Mouse (Mus musculus): ENCODE measurements at regions not wholly inside any gene's neighbourhood (a gene's known extent, or its start where the extent isn't known, plus 50 kb on each side); places are given as distances from the start of the nearest gene placed in this dataset.

DNA sequence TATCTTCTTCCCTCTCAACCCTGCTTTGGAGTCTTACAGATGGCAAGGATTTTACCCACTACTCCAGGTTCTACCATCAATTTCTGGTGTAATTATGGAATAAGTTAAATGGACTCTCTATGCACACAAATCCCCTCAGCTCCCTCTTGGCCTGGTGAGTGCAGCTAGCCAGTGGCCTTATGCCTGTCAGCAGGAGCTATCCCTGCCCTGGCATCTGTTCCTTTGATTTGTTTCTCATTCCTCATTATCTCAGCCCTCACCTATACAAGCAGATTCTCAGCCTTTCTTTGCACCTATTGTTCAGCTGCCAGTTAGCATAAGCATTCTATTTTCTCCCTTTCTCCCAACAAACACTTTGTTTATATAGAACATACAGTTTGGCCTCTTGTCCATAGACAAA lies 150.3 kb downstream of the Rnf152 start:
- no peak for DNase-seq

DNA sequence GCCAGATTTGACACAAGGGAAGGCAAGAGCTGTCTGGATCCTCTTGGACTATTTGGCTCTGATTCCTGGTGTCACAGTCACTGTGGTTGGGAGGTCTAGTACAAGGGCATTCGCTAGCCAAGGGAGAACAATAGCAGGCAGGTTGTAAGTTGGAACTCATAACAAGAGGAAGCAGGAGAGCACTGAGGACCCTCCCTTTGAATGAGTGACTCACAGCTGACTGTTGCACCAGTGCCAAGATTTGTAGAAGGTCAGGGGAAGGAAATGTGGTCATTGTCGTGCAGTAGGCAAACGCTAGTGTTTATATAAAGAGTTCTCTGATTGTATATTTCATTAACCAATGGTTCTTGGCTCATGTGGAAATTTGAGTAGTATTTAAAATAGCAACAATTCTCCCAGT lies 157.2 kb downstream of the Rnf152 start:
- no peak for DNase-seq

DNA sequence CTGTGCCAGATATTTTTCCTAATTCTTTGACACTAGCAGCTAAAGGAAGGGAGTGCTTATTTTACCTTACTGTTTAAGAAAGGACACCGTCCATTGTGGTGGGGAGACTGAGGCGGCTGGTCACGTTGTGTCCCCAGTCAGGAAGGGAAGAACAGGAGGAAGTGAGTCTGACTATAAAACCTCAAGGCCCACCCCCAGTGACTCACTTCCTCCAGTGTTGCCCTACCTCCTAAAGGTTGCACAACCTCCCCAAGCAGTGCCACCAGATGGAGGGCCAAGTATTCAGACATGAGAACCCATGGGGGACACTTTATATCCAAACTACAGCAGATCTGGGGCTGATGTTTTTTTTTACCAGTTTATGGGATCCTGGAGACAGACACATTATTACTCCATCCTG lies 165.4 kb downstream of the Rnf152 start:
- DNase-seq: no peak

DNA sequence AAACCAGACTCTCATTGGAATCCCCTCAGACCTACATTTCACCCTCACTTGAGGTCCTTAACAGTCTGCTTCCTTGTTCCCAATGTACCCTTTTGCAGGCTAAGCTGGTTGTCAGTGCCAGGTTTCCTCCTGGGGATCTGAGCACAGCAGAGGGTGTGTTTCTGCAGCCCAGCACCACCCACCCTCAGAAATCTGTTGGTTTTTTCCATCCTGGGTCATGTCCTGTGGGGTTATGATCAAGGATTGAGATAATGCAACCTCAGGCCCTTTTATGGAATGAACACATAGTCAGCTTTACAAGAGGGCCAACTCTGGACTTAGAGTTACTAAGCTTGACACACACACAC lies 167.6 kb downstream of the Rnf152 start:
- DNase-seq: no peak

DNA sequence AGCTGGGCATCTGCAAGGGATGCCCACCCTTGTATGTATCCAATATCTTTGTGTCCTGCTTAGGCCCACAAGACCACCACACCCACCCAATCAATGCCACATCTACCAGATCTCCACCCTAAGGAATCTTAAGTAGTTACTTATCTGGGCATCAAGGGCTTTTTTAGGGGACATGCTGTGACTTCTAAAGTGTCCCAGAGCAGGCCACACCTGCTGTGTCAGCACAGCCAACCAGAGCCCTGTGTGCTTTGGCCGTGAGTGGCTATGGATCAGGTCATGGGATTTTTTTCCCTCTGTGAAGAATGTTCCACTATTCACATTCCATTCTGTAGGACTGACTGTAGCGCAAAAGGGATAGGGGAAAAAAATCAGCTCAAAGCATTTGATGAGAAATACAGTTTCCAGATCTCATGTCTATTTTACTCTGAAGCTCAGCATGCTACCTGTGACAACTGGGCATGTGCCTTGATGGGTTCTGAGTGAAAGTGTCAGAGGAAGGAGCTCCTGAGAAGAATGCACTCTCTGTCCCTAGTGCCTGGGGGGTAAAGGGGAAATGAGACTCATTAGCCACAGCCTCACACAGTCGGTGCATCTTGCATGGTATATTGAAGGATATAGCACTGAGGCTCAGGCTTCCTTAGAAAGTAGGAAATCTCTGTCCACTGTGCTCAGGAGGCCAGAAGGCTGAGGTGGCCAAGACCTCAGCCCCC lies 168.1 kb downstream of the Rnf152 start:
- no peak for DNase-seq

DNA sequence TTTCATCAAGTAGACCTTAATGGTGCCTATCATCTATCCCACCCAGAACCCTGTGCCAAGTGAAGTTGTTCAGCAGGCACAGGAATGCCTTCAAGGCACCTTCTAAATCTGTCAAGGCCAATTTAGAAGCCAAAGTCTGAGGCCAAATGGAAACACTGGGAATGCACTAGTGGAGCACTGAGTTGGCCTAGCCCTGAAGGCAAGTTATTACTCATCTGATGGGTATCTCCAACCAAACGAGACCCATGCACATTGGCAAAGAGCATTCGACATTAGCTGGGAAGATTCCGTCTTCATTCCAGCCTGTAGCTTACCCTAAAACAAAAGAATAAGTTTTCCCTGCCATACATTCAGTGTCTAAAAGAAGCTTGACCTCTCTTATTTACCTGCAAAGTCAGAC lies 172.0 kb downstream of the Rnf152 start:
- DNase-seq: no peak

DNA sequence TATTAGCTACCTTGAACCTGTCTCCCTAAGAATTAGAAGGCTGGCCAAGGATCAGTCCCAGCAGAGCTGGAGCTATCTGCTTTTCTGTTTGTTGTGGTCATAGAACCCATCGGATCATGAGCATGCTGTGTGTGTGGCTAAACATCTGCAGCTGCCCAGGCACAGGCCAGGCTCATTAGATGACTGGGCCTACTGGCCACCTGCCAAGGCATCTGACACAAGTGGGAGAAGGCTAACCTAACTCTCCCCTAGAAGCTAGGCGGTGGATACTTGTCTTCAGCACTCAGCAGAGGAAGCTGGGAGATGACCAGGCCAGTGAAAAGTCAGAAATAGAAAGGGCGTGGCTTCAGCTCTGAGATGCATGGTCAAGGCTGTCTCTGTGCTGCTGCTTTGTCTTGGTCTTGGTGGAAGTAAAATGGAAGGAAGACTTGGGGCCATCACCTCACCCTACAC lies 177.1 kb downstream of the Rnf152 start:
- peak; percentile 34 for DNase-seq

DNA sequence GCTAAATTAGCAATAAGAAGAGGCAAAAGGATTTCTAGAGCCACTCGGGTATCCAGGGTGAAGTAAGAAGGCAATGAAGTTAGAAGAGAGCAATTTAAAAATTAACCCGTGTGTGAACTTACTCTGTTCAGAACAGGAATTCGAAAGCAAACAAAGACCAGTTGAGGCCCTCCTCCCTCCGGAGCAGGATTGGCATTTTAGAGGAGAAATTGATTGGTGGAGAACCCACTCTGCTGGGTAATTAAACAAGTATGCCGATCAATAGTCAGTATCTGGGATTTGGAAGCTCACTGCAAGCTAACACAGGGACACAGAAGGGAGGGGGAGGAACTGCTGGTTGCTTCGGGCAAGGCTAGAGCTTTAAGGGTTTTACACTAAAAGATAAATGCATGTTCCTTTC lies 177.7 kb downstream of the Rnf152 start:
- no peak for DNase-seq

DNA sequence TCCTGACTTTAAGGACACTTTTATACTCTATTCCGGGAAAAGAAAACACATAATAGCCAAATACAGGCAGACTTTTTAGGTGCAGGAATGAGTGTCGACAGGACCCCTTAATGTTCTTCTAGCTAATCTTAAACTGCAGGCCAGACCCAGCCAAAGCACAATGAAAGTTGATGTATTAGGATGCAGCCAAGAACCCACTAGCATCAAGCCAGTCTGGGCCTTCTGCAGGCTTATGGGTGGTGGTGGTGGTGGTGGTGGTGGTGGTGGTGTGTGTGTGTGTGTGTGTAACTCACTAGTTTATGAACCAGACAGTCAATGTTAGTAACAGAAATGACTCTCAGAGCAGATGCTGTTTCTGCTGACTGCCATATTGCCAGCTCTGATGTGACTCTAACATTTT lies 178.6 kb downstream of the Rnf152 start:
- DNase-seq: no peak

DNA sequence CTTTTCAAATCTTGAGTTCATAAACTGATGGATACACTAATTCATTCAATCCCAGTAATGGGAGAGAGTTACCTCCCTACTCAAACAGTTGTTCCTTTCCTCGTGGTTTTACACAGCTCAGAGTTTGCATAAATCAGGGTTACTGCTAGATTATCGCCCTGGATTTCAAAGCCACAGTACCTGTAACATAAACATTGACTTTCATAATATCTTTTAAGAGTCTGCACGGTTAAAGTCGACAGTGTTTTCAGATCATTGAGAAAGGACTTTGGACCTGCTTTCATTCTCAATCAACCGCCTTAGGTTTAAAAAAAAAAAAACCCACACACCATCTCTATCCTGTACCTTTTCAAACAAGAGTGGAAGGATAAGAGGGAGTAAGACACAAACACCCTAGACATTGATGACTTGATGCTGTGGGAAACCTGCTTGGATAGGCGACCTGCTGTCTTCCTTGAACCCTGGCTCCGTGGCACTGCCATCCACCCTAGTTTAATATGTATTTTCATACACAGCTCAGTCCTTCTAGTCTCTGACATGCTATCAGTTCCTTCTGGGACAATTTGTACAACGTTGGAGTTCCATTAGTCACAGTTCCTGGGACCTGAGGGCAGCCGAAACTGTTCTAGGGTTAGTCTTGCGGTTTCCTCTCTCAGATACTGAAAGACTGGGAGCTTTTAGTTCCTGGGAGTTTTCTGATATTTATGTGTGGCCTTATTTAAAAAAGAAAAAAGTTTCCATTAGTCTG lies 179.3 kb downstream of the Rnf152 start:
- DNase-seq: no peak

DNA sequence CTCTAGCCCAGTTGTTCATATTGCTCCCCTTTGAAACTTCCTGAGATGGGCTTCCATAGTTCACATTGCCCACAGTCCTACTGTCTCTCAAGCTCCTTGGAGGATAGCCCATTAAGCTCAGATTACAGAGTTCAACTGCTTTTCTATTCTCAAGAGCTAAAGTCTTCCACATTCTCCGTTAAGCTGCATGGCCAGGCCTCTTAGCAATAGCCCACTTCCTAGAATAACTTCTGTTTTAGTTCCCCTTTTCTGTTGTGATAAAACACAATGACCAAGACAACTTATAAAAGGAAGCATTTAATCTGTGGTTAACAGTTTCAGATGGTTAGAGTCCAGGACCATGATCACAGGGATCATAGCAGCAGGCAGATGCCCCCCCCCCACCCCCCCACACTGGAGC lies 185.5 kb downstream of the Rnf152 start:
- DNase-seq: no peak

DNA sequence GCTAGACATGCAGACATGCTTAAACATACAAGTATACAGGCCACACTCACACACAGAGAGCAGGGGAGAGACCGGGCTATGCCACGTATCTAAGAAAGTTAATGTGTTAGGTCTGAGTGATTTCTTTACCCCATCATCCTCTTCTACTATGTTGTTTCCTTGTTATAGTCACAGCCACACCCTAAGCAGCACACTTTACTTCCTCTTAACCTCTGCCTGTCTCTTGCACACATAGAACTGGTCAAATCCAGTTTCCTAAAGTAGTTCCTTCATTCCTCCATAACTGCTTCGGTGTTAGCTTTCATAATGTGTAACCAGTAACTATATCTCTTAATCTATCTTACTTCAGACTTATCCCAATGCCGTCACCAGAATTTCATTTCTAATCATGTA lies 186.4 kb downstream of the Rnf152 start:
- no peak for DNase-seq

DNA sequence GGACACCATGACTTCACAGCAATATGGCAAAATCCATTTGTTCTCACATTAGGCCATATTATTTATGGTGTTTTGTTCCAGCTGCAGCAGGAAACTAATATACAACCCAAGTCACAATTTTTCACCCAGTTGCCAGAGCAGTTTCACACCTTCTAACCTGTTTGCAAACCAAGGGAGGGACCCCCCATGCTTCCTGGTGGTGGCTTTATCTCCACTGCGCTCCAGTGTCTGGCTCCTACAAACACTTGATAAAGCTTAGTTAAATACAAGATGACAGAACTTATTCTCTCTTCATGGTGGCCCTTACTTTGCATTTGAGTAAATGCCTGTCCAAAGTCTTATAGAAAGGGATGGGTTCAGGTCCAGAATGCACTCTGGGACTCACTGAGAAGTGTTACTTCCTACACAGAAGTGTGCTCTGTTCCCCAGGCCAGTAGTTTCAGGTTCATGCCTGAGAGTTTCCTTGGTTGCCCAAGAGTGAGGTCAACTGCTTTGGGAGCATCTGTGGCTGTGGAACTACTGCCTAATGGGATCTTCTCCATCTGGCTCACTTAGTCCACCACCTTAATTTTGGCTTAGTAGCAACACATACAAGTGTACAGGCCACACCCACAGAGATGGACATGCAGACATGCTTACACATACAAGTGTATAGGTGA lies 186.9 kb downstream of the Rnf152 start:
- DNase-seq: no peak

DNA sequence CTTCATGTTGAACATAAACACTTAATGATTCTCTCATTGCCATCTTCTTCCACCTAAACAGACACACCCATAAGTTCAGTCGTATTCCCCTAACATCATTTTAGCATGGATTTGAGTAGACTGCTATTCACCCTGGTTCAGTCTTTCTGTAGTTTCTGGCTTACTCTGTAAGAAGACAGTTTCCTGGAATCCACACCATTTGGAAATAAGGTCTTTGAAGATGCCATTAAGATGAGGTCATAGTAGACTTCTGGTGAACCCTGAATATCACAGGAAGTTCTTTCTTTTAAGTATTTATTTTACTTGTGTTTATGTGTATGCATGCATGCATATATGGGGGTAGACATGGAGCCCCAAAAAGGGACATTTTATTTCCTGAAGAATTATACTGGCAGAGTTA lies 187.7 kb downstream of the Rnf152 start:
- DNase-seq: no peak

DNA sequence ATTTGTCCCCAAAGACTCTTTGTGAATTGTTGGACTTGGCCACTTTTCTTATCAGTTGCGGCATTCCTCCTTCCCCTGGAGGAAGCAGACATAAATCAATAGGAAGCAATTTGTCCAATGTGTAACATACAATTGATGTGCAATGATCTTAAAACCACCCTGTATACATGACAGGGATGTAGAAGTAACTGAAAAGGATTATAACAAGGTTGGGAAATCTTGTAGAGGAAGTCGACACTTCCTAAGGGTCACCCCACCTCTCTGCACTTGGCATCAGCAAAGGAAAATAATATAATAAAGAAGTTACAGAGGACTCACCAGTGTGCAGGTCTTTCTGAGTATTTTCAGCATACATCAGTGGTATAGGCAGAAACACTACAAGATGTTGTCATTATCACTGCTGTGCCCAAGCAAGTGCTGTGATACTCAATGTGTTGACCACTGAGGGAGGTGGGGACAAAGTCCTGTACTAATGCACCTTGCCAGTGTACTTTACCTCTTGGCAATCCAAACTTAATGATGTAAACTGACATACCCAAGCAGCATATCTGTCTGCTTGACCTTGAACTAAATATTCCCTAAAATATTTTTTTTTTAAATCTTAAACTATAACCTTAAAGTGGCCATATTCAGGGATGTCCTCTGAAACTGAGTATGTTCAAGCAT lies 198.9 kb downstream of the Rnf152 start:
- no peak for DNase-seq

DNA sequence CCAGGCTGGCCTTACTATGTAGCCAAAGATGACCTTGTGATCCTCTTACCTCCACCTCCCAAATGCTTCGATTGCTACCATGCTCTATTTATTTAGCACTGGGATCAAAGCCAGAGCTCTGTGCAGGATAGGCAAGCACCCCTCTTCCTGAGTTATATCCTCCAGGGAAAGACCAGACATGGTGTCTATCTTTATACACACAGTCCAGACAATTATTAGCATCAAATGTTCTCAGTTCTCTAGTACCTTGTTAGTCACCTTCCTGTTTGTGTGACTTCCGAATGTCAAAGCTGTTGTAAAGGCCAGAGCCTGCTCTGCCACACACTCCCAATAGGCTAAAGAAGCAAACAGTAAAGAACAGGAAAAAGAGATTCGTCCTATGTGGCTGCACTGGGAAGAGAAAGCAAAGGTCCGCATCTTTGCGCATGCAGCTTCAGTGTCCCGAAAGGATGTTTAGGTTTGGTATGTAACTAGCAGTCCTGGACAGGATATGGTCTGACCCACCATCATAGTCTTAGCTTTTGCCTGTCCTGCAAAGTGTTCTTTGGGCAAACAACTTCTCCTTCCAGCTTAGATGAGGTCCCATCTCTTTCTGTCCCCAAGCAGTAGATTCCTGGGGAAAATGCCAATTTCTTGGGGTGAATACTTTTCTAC lies 204.2 kb downstream of the Rnf152 start:
- no peak for DNase-seq

DNA sequence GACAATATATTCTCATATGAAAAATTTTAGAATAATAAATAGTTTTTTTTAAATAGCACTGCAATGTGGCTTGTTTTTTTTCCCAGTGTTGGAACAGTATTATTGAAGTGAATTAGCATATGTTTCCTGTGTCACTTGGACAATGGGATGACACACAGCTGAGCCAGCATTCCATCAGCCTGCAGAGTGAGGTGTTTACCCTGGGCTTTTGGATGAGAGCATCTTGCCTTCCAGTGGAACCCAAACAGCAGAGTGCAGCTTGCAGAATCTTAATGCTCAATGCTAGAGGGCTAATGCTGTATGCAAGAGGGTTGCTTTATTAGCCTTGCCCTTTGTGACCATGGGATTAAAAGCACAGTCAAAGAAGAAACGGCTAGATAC lies 205.1 kb downstream of the Rnf152 start:
- no peak for DNase-seq

DNA sequence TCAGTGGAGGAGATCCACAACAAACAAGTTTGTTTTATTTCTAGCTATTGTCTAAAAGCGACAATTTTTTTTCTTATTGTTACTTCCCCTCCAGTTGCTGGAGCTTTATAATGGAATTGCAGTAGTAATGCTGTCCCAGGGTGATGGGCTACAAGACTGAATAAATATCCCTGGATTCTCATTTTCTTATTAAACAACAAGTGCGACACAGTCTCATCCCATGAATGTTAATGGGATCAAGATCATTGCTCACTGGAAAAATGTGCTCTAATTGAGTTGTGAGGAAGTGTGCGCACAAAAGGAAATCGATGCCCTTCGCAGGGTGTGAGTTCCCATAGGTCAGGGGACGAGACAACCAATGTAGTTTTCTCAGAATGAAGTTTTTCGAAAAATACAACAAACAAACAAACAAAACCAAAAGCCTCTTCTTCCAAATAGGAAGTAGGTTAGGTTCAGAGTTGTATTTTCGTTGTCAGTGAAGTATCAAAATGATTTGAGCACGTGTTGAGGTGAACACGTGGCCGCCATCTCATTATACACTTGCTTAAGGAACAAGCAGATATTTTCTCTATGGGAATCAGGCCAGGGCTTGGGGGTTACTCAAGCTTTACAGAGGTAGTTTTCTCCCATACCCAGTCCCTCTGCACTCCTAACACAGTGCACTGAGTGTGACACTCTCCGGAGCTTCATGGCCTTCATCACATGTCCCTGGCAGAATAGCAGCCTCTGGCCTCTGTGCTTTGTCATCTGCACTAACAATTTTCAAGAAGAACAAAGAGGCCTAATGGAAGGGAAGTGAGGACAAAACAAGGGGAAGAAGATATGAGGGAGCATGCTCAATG lies 205.7 kb downstream of the Rnf152 start:
- DNase-seq: no peak

DNA sequence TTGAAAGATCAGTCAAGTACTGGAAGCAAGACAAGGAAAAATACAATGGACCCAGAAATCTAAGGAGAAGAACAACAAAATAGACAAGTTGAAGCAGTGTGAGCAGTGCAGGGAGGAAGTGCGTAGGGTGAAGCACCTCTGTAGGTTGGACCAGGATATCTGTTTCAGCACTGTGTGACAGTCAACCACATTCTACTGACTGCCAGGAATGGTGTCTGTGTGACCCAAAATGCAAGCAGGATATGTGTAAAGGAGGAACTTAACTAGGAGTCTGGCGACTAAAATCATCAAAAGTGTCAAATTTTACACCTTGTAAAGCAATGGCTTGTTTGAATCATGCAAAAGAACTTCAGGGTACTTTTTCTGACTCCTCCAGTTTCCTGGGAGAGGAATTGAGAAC lies 207.7 kb downstream of the Rnf152 start:
- no peak for DNase-seq

DNA sequence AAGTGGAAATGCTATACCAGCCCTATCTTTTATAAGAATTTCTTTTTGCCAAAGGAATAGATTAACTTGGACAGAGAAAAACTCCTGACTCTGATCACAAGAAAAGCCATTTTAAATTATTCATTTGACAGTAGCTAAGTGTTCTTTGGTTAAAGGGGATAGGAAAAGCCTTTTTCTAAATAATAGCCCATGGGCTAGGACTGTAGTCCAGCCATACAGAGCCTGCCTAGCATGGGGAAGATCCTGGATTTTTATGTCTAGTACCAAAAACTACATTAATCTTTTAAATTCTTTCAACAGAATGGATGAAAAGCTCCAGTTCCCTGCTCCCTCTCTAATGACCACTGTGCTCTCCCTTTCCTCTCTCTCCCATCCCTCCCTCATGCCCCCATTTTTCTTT lies 208.5 kb downstream of the Rnf152 start:
- no peak for DNase-seq

DNA sequence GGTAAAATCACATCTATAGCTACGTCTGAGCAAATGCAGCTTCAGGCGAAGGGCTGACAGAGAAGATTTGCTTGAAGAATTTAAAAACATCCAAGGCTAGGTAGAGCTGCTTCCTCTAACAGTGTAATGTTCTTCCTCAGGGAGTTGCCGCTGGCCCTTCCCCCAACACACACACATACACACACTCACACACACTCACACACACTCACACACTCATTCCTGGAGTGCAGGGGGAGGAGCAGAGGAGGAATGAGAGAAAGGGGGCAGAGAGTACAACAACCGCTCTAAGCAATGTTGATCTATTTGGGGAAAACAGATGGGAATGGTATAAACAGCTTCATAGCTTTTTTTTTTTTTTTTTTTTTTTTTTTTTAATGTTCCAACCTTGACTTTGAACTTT lies 232.6 kb downstream of the Rnf152 start:
- DNase-seq: no peak

DNA sequence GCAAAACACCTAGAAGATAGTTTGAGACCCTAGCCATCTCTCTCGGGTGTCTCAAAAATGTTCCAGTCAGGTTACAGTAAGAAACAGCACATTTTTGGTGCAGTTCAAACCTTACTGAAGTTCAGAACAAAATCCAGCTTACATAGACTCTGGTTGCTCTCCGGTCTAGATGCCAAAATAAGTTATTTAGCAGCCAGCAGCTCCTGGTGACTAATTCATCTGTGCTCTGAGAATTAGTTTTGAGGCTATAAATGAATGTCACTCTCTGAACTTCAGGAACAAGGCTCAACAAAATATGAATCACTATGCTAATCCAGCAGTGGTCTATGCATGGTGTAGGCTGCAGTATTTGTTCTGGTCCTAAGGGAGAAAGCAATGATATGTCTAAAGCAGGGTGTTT lies 238.6 kb downstream of the Rnf152 start:
- no peak for DNase-seq

Data from right cerebral cortex, postnatal 4 days (tissue).